Mouse (Mus musculus): ENCODE data around the gene Rhov. TPM values are rescaled to one million over a fixed set of nuclear protein-coding genes. Genes with fewer than 3 reads are reported as not detected.

The Rhov gene
- total and polyA plus RNA-seq, 2 experiments from 2014 or later, result 3.4 TPM; not detected in 1

GRCm38 (mm10) chr2:119245246-119245645 is 25.8 kb downstream of the Rhov start:
- Histone ChIP-seq H3K4me1 (ENCODE audit: control insufficient read depth, insufficient read depth) (no peaks in the 10 kb centered on the region), H3K27ac (ENCODE audit: low read depth) (no peak overlapping the region), H3K9me3 (replicated peaks; ENCODE audit: control insufficient read depth, low read length) (no peaks in the 10 kb centered on the region), H3K36me3 (replicated peaks; ENCODE audit: control insufficient read depth, insufficient read depth, low read length) (no peaks in the 10 kb centered on the region), H3K9ac (replicated peaks; ENCODE audit: low read depth, low read length) (no peak overlapping the region), H3K4me3 (ENCODE audit: low read depth, low read length) (no peak overlapping the region), H3K4me2 (ENCODE audit: low read depth, low read length) (no peak overlapping the region), H3K27me3 (ENCODE audit: control insufficient read depth, insufficient read depth, low read length) (peaks cover 4% of the 10 kb centered on the region; the same call in 1 of the 2 replicates)
- 64% methylated on average over 7 of the region's 7 CpGs for WGBS
- DNase-seq (ENCODE audit: low spot score) (no peak), ATAC-seq (ENCODE audit: insufficient read depth, low read depth) (no peak)
- TF ChIP-seq EP300 (IDR thresholded peaks at IDR 0.05; ENCODE audit: low read depth) (no peak), CTCF (IDR thresholded peaks at IDR 0.05; ENCODE audit: low read depth) (no peak)

GRCm38 (mm10) chr2:119242548-119242947 is 28.5 kb downstream of the Rhov start:
- Histone ChIP-seq H3K27me3 (ENCODE audit: control insufficient read depth, insufficient read depth, low read length) (peaks cover 21% of the 10 kb centered on the region), H3K4me1 (ENCODE audit: control insufficient read depth, insufficient read depth) (no peaks in the 10 kb centered on the region), H3K9me3 (replicated peaks; ENCODE audit: control insufficient read depth, low read length) (no peaks in the 10 kb centered on the region), H3K27ac (ENCODE audit: low read depth) (no peak overlapping the region), H3K4me3 (ENCODE audit: low read depth, low read length) (no peak overlapping the region), H3K4me2 (ENCODE audit: low read depth, low read length) (no peak overlapping the region), H3K36me3 (replicated peaks; ENCODE audit: control insufficient read depth, insufficient read depth, low read length) (no peaks in the 10 kb centered on the region), H3K9ac (replicated peaks; ENCODE audit: low read depth, low read length) (no peak overlapping the region)
- WGBS, result 55% methylated on average over 9 of the region's 9 CpGs
- ATAC-seq (ENCODE audit: insufficient read depth, low read depth) (no peak), DNase-seq (ENCODE audit: low spot score) (no peak)
- TF ChIP-seq CTCF (IDR thresholded peaks at IDR 0.05; ENCODE audit: low read depth), result no peak

- no peak overlapping the region for H3K9ac ChIP-seq (replicated peaks; ENCODE audit: low read depth, low read length)
- no peaks in the 10 kb centered on the region for H3K36me3 ChIP-seq (replicated peaks; ENCODE audit: control insufficient read depth, insufficient read depth, low read length)
- peaks cover 38% of the 10 kb centered on the region for H3K27me3 ChIP-seq (ENCODE audit: control insufficient read depth, insufficient read depth, low read length)
- no peaks in the 10 kb centered on the region for H3K9me3 ChIP-seq (replicated peaks; ENCODE audit: control insufficient read depth, low read length)
- DNase-seq (ENCODE audit: low spot score) (no peak), ATAC-seq (ENCODE audit: insufficient read depth, low read depth) (no peak)
- no peak overlapping the region for H3K4me2 ChIP-seq (ENCODE audit: low read depth, low read length)
- H3K27ac ChIP-seq (ENCODE audit: low read depth), result no peak overlapping the region
- TF ChIP-seq CTCF (IDR thresholded peaks at IDR 0.05; ENCODE audit: low read depth) (no peak), EP300 (IDR thresholded peaks at IDR 0.05; ENCODE audit: low read depth) (no peak)
- 69% methylated on average over 4 of the region's 4 CpGs for WGBS
- peaks cover 7% of the 10 kb centered on the region; the same call in 1 of the 2 replicates for H3K4me1 ChIP-seq (ENCODE audit: control insufficient read depth, insufficient read depth)
- H3K4me3 ChIP-seq (ENCODE audit: low read depth, low read length), result no peak overlapping the region
These were observed 30.3 kb downstream of the Rhov start for GRCm38 (mm10) chr2:119240819-119241186.

GRCm38 (mm10) chr2:119240075-119240818 is 30.8 kb downstream of the Rhov start:
- no peak overlapping the region for H3K4me3 ChIP-seq (ENCODE audit: low read depth, low read length)
- TF ChIP-seq EP300 (IDR thresholded peaks at IDR 0.05; ENCODE audit: low read depth) (no peak), CTCF (IDR thresholded peaks at IDR 0.05; ENCODE audit: low read depth) (no peak)
- H3K4me1 ChIP-seq (ENCODE audit: control insufficient read depth, insufficient read depth), result peaks cover 7% of the 10 kb centered on the region; the same call in 1 of the 2 replicates
- no peaks in the 10 kb centered on the region for H3K36me3 ChIP-seq (replicated peaks; ENCODE audit: control insufficient read depth, insufficient read depth, low read length)
- H3K27ac ChIP-seq (ENCODE audit: low read depth), result no peak overlapping the region
- no peak overlapping the region for H3K4me2 ChIP-seq (ENCODE audit: low read depth, low read length)
- no peaks in the 10 kb centered on the region for H3K9me3 ChIP-seq (replicated peaks; ENCODE audit: control insufficient read depth, low read length)
- H3K9ac ChIP-seq (replicated peaks; ENCODE audit: low read depth, low read length), result no peak overlapping the region
- 59% methylated on average over 4 of the region's 4 CpGs for WGBS
- ATAC-seq (ENCODE audit: insufficient read depth, low read depth) (no peak), DNase-seq (ENCODE audit: low spot score) (no peak)
- H3K27me3 ChIP-seq (ENCODE audit: control insufficient read depth, insufficient read depth, low read length), result peaks cover 44% of the 10 kb centered on the region

- no peak for ATAC-seq (ENCODE audit: insufficient read depth, low read depth)
- H3K27me3 ChIP-seq (ENCODE audit: control insufficient read depth, insufficient read depth, low read length), result peaks cover 48% of the 10 kb centered on the region
These were observed 32.4 kb downstream of the Rhov start for GRCm38 (mm10) chr2:119238671-119239070.

GRCm38 (mm10) chr2:119237871-119238220 is 33.2 kb downstream of the Rhov start:
- H3K27ac ChIP-seq (ENCODE audit: low read depth), result no peak overlapping the region
- peak overlapping the region; percentile 82 for H3K4me2 ChIP-seq (ENCODE audit: low read depth, low read length)
- H3K4me1 ChIP-seq (ENCODE audit: control insufficient read depth, insufficient read depth), result peaks cover 7% of the 10 kb centered on the region; the same call in 1 of the 2 replicates
- H3K9ac ChIP-seq (replicated peaks; ENCODE audit: low read depth, low read length), result 0 out of 2 replicates have a peak overlapping the region, but pooled peaks have one; percentile 30
- H3K9me3 ChIP-seq (replicated peaks; ENCODE audit: control insufficient read depth, low read length), result no peaks in the 10 kb centered on the region
- no peaks in the 10 kb centered on the region for H3K36me3 ChIP-seq (replicated peaks; ENCODE audit: control insufficient read depth, insufficient read depth, low read length)
- peaks cover 48% of the 10 kb centered on the region for H3K27me3 ChIP-seq (ENCODE audit: control insufficient read depth, insufficient read depth, low read length)
- 3% methylated on average over 29 of the region's 31 CpGs for WGBS
- TF ChIP-seq CTCF (IDR thresholded peaks at IDR 0.05; ENCODE audit: low read depth) (no peak), EP300 (IDR thresholded peaks at IDR 0.05; ENCODE audit: low read depth) (no peak)
- ATAC-seq (ENCODE audit: insufficient read depth, low read depth), result no peak
- peak overlapping the region; percentile 54 for H3K4me3 ChIP-seq (ENCODE audit: low read depth, low read length)
- DNase-seq (ENCODE audit: low spot score), result no peak

More at GRCm38 (mm10) chr2:119238671-119239070, 32.4 kb downstream of the Rhov start:
- TF ChIP-seq CTCF (IDR thresholded peaks at IDR 0.05; ENCODE audit: low read depth), result no peak
- TF ChIP-seq EP300 (IDR thresholded peaks at IDR 0.05; ENCODE audit: low read depth), result no peak
- no peak overlapping the region for H3K4me2 ChIP-seq (ENCODE audit: low read depth, low read length)
- no peak overlapping the region for H3K4me3 ChIP-seq (ENCODE audit: low read depth, low read length)
- no peak overlapping the region for H3K9ac ChIP-seq (replicated peaks; ENCODE audit: low read depth, low read length)
- 83% methylated on average over 2 of the region's 2 CpGs for WGBS
- H3K27ac ChIP-seq (ENCODE audit: low read depth), result no peak overlapping the region
- H3K36me3 ChIP-seq (replicated peaks; ENCODE audit: control insufficient read depth, insufficient read depth, low read length), result no peaks in the 10 kb centered on the region
- no peaks in the 10 kb centered on the region for H3K9me3 ChIP-seq (replicated peaks; ENCODE audit: control insufficient read depth, low read length)
- peaks cover 7% of the 10 kb centered on the region; the same call in 1 of the 2 replicates for H3K4me1 ChIP-seq (ENCODE audit: control insufficient read depth, insufficient read depth)
- DNase-seq (ENCODE audit: low spot score), result no peak

Measured in heart, postnatal 0 days (tissue).